Mouse (Mus musculus): ENCODE data around the gene Trim56.
"Not testable (repeated sequence)": the region's sequence is repeated elsewhere in the genome, so short reads cannot be mapped to it uniquely, and the experiment has no call there.

The Trim56 gene

GRCm38 (mm10) chr5:137115866-137116847, at the start of gene Trim56:
Gene Trim56, minus strand, starts transcription at chr5:137116209.
- DNase-seq (ENCODE audit: low spot score), result no peak

- DNase-seq (ENCODE audit: low spot score), result no peak
Observed at GRCm38 (mm10) chr5:137161853-137162252, 45.8 kb upstream of the Trim56 start.

DNA sequence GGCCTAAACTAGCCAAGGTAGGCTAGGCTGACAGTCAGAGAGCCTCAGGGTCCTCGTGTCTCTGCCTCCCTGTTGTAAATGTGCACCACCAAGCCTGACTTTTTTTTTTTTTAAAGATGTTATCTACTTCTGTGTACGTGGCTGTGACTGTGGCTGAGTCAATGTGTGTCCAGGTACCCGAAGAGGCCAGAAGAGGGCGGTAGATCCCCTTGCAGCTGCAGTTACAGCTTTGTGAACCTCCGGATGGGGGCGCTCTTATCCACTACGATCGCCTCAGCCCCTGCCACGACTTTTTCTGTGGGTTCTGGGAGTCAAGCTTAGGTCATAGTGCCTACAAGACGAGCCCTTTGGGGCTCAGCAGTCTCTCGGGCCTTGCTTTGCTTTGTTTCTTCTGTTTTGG, 43.5 kb upstream of the Trim56 start:
- DNase-seq (ENCODE audit: low spot score), result no peak

DNA sequence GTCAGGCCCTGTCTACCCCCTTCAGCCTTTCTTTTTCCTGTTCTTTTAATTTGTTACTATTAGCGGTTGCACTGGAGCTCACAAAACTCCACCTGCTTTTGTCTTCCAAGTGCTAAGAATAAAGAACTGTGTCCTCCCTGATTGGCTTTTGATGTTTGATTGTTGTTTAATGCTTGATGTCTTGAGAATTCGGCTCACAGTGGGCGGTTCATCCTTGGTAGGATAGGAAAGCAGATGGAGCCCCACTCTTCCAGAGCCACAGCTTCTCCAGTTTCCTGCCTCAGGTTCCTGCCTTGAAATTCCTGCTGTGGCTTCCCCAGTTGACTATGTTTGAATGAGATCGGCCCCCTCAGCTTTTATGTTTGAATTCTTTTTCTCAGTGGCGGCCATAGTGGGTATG, 37.3 kb upstream of the Trim56 start:
- no peak for DNase-seq (ENCODE audit: low spot score)

DNA sequence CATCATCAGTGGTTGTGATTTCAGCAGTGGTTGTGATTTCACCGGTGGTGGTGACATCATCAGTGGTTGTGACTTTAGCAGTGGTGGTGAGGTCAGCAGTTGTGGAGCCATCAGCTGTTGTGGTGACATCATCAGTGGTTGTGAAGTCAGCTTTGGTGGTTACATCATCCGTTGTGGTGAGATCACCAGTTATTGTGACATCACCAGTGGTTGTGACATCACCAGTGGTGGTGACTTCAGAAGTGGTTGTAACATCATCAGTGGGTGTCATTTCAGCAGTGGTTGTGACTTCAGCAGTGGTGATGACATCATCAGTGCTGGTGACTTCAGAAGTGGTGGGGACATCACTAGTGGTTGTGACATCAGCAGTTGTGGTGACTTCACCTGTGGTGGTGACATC, 36.6 kb upstream of the Trim56 start:
- no peak for DNase-seq (ENCODE audit: low spot score)

DNA sequence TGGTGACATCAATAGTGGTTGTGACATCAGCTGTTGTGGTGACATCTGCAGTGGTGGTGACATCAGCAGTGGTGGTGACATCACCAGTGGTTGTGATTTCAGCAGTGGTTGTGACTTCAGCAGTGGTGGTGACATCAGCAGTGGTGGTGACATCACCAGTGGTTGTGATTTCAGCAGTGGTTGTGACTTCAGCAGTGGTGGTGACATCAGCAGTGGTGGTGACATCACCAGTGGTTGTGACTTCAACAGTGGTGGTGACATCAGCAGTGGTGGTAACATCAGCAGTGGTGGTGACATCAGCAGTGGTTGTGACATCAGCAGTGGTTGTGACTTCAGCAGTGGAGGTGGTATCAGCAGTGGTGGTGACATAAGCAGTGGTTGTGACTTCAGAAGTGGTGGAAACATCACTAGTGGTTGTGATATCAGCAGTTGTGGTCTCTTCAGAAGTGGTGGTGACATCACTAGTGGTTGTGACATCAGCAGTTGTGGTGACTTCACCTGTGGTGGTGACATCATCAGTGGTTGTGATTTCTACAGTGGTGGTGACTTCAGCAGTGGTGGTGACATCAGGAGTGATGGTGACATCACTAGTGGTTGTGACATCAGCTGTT, 33.4 kb upstream of the Trim56 start, which contains the start of gene Muc3:
Gene Muc3, minus strand, starts transcription at position 51 of the 611 bp plus-strand sequence.
- DNase-seq (ENCODE audit: low spot score), result not testable (repeated sequence)

GRCm38 (mm10) chr5:137140836-137141235, 24.8 kb upstream of the Trim56 start:
- no peak for DNase-seq (ENCODE audit: low spot score)

DNA sequence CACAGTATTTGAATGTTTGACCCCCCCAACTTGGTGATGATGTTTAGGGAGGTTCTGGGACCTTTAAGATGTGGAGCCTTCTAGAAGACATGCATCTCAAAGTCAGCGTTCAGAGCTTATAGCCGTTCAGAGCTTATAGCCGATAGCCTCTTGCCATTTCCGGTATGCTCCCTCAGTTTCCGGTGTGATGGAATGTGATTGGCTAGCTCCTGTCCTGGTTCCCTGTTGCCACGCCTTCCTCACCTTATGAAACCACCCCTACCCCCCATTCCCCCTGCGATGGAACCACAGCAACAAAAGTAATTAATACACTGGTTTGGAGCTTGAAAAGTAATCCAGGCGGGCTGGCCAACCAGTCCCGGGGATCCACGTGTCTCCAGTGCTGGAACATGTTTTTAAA, 23.0 kb upstream of the Trim56 start:
- no peak for DNase-seq (ENCODE audit: low spot score)

DNA sequence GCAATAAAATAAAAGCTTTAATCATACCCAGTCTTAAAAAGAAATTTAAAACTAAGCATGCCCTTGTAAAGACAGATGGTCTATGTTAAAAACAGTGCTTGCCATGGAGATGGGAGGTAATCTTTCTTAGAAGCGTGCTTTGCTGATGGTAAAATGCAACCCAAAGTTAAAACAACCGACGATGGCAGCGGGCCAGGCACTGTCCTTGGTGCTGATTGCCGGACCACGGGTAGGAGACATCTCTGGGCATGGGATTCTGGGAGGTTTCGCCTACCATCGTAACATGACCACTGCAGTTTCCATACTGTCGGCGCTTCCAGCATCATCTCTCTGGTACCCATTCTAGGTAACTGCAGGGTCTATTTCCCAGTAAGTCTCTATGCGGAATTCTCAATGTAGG, 18.9 kb upstream of the Trim56 start:
- no peak for DNase-seq (ENCODE audit: low spot score)

DNA sequence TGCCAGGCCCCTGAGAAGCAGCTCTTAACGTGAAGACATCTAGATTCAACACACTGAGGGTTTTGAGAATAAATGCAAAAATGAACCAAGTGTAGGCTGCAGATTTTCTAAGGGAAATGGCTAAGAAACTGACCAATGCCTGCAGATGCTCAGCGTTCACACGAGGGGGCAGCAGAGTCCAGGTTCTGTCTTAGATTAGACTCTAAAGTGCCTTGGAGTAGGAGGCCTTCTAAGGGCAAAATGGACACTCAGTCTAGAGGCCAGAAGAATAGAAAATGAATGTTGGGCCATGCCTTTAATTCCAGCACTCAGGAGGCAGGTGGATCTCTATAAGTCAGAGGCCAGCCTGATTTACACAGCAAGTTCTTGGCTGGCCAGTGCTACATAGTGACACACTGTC, 15.5 kb upstream of the Trim56 start:
- peak; percentile 34 for DNase-seq (ENCODE audit: low spot score)

DNA sequence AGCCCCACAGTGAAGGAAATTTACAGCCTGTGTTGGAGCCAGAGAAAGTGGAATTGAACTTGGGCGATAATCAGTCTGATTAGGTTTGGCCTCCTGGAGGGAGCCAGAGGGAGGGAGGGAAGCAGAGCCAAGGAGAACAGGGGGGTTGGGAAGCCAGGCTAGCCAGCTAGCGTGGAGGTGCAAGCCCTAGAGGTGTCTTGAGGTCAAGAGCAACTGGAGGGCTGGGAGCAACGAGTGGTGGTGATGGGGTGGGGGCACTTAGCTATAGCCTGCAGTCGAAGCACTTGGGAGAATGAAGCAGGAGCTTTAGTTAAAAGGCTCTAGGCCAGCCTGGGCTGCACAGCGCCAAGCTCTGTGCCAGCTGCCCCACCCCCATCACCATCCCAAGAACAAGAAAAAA, 13.3 kb upstream of the Trim56 start:
- no peak for DNase-seq (ENCODE audit: low spot score)

DNA sequence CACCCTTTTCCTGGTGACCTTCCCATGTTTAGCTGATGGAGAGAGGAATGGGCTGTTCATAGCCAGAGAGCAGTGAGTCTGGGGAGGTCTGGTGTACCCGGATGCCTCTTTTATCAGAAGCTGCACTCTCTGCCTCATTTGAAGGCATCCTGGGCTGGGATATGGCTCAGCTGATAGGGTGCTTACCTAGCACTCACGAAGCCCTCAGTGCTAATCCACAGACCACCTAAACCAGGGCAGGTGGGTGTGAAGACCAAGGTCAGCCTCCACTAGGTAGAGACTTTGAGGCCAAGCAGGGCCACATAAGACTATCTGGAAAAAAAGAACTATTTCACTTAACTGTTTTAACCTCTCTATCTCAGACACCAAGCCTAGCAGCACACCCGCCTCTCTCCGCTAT, 7.5 kb upstream of the Trim56 start:
- no peak for DNase-seq (ENCODE audit: low spot score)

DNA sequence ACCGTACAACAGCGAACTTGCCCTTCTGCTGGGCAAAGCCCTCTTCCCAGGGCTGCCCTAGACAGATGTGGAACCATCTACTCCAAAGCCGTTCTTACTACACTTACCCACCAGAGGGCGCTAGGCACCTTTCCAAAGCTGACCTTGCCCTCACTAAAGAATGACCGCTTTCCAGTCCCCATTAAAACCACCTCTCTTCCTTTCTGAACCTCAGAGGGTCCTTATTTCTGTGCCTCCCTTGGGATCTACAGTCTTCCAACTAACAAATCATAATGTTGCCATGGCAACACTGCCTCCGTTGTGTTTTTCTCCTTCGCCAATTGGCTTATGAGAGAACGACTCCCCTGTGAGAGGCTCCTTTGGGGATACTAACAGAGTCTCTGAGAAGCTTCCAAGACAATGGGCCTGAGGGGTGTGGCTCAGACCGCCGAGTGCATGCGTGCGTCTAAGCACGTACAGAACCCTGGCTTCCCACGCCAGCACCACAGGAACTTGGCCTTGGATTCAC, 6.7 kb upstream of the Trim56 start:
- no peak for DNase-seq (ENCODE audit: low spot score)

DNA sequence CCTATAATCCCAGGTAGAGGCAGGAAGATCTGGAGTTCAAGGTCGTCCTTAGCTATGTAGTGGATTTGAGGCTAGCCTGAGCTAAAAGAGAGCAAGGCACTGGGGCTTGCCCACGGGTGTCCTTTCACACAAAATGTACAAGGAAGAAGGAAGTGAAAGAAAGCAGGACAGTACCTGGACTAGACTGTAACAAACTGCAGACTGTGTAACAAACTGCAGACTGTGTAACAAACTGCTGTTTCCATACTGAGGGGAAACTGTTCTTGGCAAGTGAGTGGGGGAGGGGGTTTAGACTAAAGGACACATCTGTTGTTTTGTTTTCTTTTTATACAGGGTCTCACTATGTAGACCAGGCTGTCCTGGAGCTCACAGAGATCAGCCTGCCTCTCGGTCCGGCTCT, 5.3 kb upstream of the Trim56 start:
- no peak for DNase-seq (ENCODE audit: low spot score)

- DNase-seq (ENCODE audit: low spot score), result no peak
Observed at GRCm38 (mm10) chr5:137118878-137119277, 2.9 kb upstream of the Trim56 start.

DNA sequence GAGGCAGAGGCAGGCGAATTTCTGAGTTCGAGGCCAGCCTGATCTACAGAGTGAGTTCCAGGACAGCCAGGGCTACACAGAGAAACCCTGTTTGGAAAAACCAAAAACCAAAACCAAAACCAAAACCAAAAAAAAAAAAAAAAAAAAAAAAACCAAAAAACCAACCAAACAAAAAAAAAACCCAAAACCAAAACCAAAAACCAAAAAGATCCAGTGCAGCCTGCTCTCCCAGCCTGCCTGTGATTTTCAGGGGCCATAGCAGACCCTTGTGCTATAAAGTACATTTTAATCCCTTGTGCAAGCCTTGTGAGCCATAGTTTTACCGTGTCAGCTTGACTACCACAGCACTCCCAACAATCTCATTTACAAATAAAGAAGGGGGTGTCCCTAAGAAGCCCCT, 2.0 kb upstream of the Trim56 start:
- not testable (repeated sequence) for DNase-seq (ENCODE audit: low spot score)

DNA sequence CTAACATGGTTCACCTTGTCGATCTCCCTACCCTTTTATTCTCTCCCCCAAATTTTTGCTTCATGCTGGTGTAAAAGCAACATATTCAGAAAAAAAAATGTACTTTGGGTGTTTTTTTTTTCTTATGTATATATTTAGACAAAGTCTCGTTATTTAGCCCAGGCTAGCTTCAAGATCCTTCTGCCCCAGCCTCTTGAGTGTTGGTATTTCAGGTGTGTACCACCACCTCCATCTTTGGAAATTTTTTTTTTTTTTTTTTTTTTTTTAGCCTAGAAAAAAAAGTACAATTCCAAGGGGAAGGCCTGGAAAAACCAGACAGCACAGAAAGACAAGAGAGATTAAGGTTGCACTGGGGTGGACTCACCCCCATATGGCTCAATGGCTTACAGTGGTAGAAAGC, 978 bp upstream of the Trim56 start:
- DNase-seq (ENCODE audit: low spot score), result no peak

DNA sequence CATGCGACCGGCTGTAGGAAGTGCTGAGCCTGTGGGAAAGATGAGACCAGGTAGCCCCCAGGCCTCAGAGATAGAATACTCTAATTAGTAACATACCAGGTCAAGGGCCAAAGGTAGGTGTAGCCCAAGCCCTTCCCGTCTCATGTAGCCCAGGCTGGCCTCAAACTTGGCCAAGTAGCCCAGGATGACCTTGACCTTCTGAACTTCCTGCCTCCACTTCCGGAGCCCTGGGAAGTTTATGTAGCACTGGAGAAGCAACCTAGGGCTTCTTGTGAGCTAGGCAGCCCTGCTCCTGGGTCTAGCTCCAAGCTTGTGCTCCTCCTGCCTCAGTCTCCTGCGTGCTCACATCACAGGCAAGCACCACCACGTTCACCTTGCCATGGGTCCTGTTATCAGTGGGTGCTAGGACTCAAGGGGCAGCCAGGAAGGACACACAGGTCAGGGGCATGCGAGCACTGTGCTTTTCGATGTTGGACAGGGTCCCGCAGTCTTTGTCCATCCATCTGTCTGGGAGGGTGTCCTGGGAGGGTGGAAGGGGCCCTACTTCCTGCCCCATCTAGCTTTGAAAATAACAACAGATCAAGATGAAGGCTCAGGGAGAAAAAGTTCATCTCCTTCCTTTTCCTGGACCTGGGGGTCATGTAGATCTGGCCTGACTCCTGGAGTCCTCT, 983 bp downstream of the Trim56 start:
- no peak for DNase-seq (ENCODE audit: low spot score)

- DNase-seq (ENCODE audit: low spot score), result no peak
Observed at GRCm38 (mm10) chr5:137111542-137112408, 4.2 kb downstream of the Trim56 start.

DNA sequence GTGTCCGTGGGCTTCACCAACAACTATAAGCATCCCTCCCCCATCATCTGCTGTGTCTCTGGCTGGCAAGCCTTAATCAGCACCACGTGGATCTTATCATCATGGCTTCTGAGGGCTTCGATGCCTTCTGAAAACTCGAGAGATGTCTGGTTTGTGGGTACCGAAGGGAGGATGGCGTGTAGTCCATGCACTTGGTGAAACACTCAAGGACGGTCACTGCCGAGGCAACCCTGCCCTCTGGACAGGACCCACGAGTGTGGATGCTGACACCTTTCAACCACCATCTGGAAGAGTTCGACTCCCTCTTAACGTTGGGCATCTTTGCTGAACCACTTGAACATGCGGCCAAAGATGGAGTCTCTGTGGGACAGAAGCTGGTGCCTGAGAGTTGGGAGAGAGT, 5.1 kb downstream of the Trim56 start:
- DNase-seq (ENCODE audit: low spot score), result no peak

- DNase-seq (ENCODE audit: low spot score), result no peak
Observed at GRCm38 (mm10) chr5:137109941-137110593, 5.9 kb downstream of the Trim56 start.

Measured in left cerebral cortex, adult 11 months (tissue).